Mouse (Mus musculus) limb, embryonic 11.5 days (tissue): Measurements from ENCODE around the gene Vmn1r75. TPM values are rescaled to one million over a fixed set of nuclear protein-coding genes. Genes with fewer than 3 reads are reported as not detected.

Source experiments
- ATAC-seq: fragments of 200-750 bp; cut with Nextera tagmentation; 2 replicates; pipeline ENCODE4 v1.8.0; 2017; ENCODE audit warnings: low read depth; ENCODE audit not compliant: insufficient number of reproducible peaks, low FRiP score, low TSS enrichment
- DNase-seq: peaks from one replicate; pipeline ENCODE4 v3.0.0-alpha.2; 2015; ENCODE audit warnings: low spot score
- H3K27ac ChIP-seq: fragments of 300-500 bp; sonication (generic); replicated peaks from 2 replicates; pipeline ENCODE4 v1.5.1; 2014; ENCODE audit warnings: low read depth, mild to moderate bottlenecking, low read length
- H3K27me3 ChIP-seq: fragments of 300-500 bp; sonication (generic); 2 replicates; pipeline ENCODE4 v1.6.1; 2014; ENCODE audit warnings: mild to moderate bottlenecking, low read length, mixed read lengths; ENCODE audit not compliant: control insufficient read depth, insufficient read depth
- H3K36me3 ChIP-seq: fragments of 300-500 bp; sonication (generic); 2 replicates; pipeline ENCODE4 v1.6.1; 2014; ENCODE audit warnings: mild to moderate bottlenecking, low read length, moderate library complexity, mixed read lengths; ENCODE audit not compliant: control insufficient read depth, insufficient read depth
- H3K4me1 ChIP-seq: fragments of 300-500 bp; sonication (generic); 2 replicates; pipeline ENCODE4 v1.6.1; 2014; ENCODE audit warnings: low read length, mixed read lengths; ENCODE audit not compliant: control insufficient read depth, insufficient read depth
- H3K4me2 ChIP-seq: fragments of 300-500 bp; sonication (generic); 2 replicates; pipeline ENCODE4 v1.6.1; 2014; ENCODE audit warnings: low read depth, mild to moderate bottlenecking, moderate library complexity; ENCODE audit not compliant: severe bottlenecking
- H3K4me3 ChIP-seq: fragments of 300-500 bp; sonication (generic); 2 replicates; pipeline ENCODE4 v1.5.1; 2014; ENCODE audit warnings: low read depth, low read length
- H3K9ac ChIP-seq: fragments of 300-500 bp; sonication (generic); 2 replicates; pipeline ENCODE4 v1.6.1; 2014; ENCODE audit warnings: mild to moderate bottlenecking, low read length
- H3K9me3 ChIP-seq: fragments of 300-500 bp; sonication (generic); 2 replicates; pipeline ENCODE4 v1.6.1; 2016; ENCODE audit warnings: low read length; ENCODE audit not compliant: control insufficient read depth
- WGBS: fragments of 180-500 bp; shearing (Covaris S2); extraction: QIAGEN DNeasy Blood & Tissue Kit; methylation state at CpG from one replicate; pipeline ENCODE4 v1.1.7; 2014; 5-methylcytosine and 5-hydroxymethylcytosine counted together
- polyA plus RNA-seq: library from polyadenylated mRNA; unstranded; fragments of >200 nt; fragmentation: Nextera tagmentation; extraction: Ambion mirVana; gene quantifications from 2 replicates; pipeline ENCODE4 v1.2.1, GENCODE M21; 2014

Gene Vmn1r75
- polyA plus RNA-seq = not detected in 2 replicates

DNA sequence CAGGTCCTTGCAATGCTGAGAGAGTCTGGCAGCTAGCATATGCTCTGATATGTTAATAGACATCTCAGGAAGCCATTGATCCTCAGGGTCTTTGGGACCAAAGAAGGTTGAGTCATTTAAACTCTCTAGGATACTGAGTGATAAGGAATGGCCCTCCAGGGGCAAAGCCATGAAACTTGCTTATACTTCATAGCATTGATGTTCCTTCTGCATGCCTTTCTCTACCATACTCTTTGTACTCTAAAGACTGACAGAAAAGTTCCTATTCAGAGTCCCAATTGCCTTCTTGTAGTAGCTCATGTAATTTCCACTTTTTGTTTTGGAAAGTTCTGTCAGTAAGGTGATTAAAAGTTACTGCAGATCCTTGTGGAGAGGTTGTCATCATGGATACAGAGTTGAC, at the start of gene Vmn1r75:
Vmn1r75 (plus strand) TSS at position 301 of the 400 bp plus-strand sequence.
- no peak for DNase-seq
- H3K4me1 ChIP-seq = no peaks in the 10 kb centered on the region
- no peak within 1 kb of the TSS for H3K4me2 ChIP-seq
- H3K9me3 ChIP-seq = no peaks in the 10 kb centered on the region; the same call in 1 of the 2 replicates
- no peak within 1 kb of the TSS for H3K4me3 ChIP-seq
- H3K27ac ChIP-seq = no peak within 1 kb of the TSS
- no peak within 1 kb of the TSS for H3K9ac ChIP-seq
- ATAC-seq = no peak
- H3K27me3 ChIP-seq = no peaks in the 10 kb centered on the region
- no peaks in the 10 kb centered on the region for H3K36me3 ChIP-seq

DNA sequence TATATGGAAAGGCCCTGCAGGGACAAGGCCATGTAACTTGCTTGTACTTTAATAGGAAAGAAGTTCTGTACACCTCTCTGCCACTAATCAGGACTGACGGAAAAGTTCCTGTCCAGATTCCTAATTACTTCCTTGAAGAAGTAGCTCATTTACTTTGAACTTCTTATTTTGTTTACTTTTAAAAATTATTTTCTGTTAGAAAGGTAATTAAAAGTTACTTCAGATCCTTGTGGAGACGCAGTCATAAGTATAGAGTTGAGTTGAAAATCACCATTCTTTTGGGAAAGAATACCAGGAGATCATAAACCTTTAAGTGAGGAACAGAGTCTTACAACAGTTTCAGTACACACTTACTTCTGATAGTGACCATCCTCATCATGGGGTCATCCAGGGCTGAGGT, 40.8 kb upstream of the Vmn1r75 start, which contains the start of gene Vmn1r74:
Vmn1r74 (plus strand) TSS at position 301 of the 400 bp plus-strand sequence.
- no peak for DNase-seq
- Histone ChIP-seq H3K27me3 (no peaks in the 10 kb centered on the region), H3K4me3 (no peak within 1 kb of the TSS), H3K36me3 (no peaks in the 10 kb centered on the region), H3K9ac (no peak within 1 kb of the TSS), H3K9me3 (peaks cover 5% of the 10 kb centered on the region; the same call in 1 of the 2 replicates), H3K4me2 (no peak within 1 kb of the TSS), H3K27ac (no peak within 1 kb of the TSS), H3K4me1 (no peaks in the 10 kb centered on the region)
- ATAC-seq = no peak
- 93% methylated on average over 2 of the region's 2 CpGs for WGBS

Other genes starting within 250 kb of the Vmn1r75 start
- not detected in 2 replicates for gene Vmn1r72, start 194.5 kb upstream of the Vmn1r75 start, polyA plus RNA-seq
- not detected in 2 replicates for gene Vmn1r73, start 144.4 kb upstream of the Vmn1r75 start, polyA plus RNA-seq
- gene Vmn1r74, start 40.6 kb upstream of the Vmn1r75 start, polyA plus RNA-seq = not detected in 2 replicates
- gene Vmn1r76, start 63.6 kb downstream of the Vmn1r75 start, polyA plus RNA-seq = not detected in 2 replicates
- not detected in 2 replicates for gene Vmn1r77, start 162.1 kb downstream of the Vmn1r75 start, polyA plus RNA-seq